Mouse (Mus musculus): ENCODE results near the gene St3gal2.
"Not testable (repeated sequence)": the region's sequence is repeated elsewhere in the genome, so short reads cannot be mapped to it uniquely, and the experiment has no call there.

St3gal2 gene

GRCm38 (mm10) chr8:110944276-110944876, 24.7 kb downstream of the St3gal2 start:
- DNase-seq (ENCODE audit: low spot score in 2 of 2): no peak

- no peak for DNase-seq (ENCODE audit: low spot score in 2 of 2)
Observed at GRCm38 (mm10) chr8:110945716-110946115, 26.0 kb downstream of the St3gal2 start.

- DNase-seq (ENCODE audit: low spot score in 2 of 2): no peak
Observed at GRCm38 (mm10) chr8:110950065-110950484, 30.4 kb downstream of the St3gal2 start.

GRCm38 (mm10) chr8:110954776-110955175, 35.1 kb downstream of the St3gal2 start:
- no peak for DNase-seq (ENCODE audit: low spot score in 2 of 2)

- DNase-seq (ENCODE audit: low spot score in 2 of 2): no peak
Observed at GRCm38 (mm10) chr8:110956619-110957450, 37.1 kb downstream of the St3gal2 start.

- no peak for DNase-seq (ENCODE audit: low spot score in 2 of 2)
Observed at GRCm38 (mm10) chr8:110957471-110957870, 37.7 kb downstream of the St3gal2 start.

GRCm38 (mm10) chr8:110958135-110958534, 38.4 kb downstream of the St3gal2 start:
- no peak for DNase-seq (ENCODE audit: low spot score in 2 of 2)

- DNase-seq (ENCODE audit: low spot score in 2 of 2): not testable (repeated sequence)
Observed at GRCm38 (mm10) chr8:110958553-110958952, 38.8 kb downstream of the St3gal2 start.

GRCm38 (mm10) chr8:110959071-110959780, 39.5 kb downstream of the St3gal2 start:
- DNase-seq (ENCODE audit: low spot score in 2 of 2): no peak

GRCm38 (mm10) chr8:110959906-110960305, 40.2 kb downstream of the St3gal2 start:
- DNase-seq (ENCODE audit: low spot score in 2 of 2): no peak

- DNase-seq (ENCODE audit: low spot score in 2 of 2): no peak
Observed at GRCm38 (mm10) chr8:110963051-110963450, 43.3 kb downstream of the St3gal2 start.

- DNase-seq (ENCODE audit: low spot score in 2 of 2): no peak
Observed at GRCm38 (mm10) chr8:110964666-110965065, 44.9 kb downstream of the St3gal2 start.

- peak; percentile 56 to 73 for DNase-seq (ENCODE audit: low spot score in 2 of 2)
Observed at GRCm38 (mm10) chr8:110965594-110965993, 45.9 kb downstream of the St3gal2 start.

GRCm38 (mm10) chr8:110966586-110966985, 46.9 kb downstream of the St3gal2 start:
- DNase-seq (ENCODE audit: low spot score in 2 of 2): no peak

- DNase-seq (ENCODE audit: low spot score in 2 of 2): no peak
Observed at GRCm38 (mm10) chr8:110967326-110967725, 47.6 kb downstream of the St3gal2 start.

- peak; percentile 71 to 85 for DNase-seq (ENCODE audit: low spot score in 2 of 2)
Observed at GRCm38 (mm10) chr8:110969910-110970770, 50.4 kb downstream of the St3gal2 start.

- not testable (repeated sequence) for DNase-seq (ENCODE audit: low spot score in 2 of 2)
Observed at GRCm38 (mm10) chr8:110976532-110976931, 56.8 kb downstream of the St3gal2 start.

GRCm38 (mm10) chr8:110977987-110978386, 58.3 kb downstream of the St3gal2 start:
- DNase-seq (ENCODE audit: low spot score in 2 of 2): not testable (repeated sequence)

- no peak for DNase-seq (ENCODE audit: low spot score in 2 of 2)
Observed at GRCm38 (mm10) chr8:110981304-110981703, 61.6 kb downstream of the St3gal2 start.

- DNase-seq (ENCODE audit: low spot score in 2 of 2): no peak
Observed at GRCm38 (mm10) chr8:110987805-110988744, 68.4 kb downstream of the St3gal2 start.
